Mouse (Mus musculus): ENCODE results near the gene Gnmt.

Gene Gnmt

DNA sequence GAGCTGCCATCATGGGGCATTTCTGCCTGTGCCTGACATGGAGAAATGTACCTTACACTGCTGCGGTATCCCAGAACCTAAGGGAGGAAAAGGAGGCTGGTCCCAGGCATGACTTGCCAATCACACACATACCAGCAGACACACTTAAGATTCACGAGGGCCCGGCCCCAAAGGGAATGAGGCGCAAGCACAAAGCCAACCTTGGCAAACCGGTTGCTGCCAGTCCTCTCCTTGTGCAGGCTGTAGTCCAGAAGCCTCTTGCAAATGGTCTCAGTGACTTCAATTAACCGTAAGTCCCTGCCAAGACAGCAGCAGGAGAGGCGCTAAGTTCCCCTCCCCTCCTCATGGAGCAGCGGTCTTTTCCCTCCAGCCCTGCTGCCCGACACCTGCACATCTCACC, 14.0 kb upstream of the Gnmt start:
- no peak for DNase-seq (ENCODE audit: low spot score)

DNA sequence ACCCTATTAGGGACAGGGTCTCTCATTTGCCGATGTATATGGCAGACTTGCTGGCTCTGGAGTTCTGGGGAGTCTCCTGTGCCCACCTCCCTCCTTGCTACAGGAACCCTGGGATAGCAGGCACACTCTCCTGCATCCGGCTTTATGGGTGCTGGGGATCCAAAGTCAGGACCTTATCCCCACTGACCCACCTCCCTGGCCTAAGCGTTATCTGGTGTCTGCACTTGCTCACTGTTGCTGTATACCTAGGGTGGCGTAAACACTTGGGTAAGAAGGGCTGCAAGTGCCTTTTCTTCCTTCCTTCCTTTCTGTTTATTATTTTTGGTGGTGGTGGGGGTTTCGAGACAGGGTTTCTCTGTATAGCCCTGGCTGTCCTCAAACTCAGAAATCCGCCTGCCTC, 12.3 kb upstream of the Gnmt start:
- no peak for DNase-seq (ENCODE audit: low spot score)

DNA sequence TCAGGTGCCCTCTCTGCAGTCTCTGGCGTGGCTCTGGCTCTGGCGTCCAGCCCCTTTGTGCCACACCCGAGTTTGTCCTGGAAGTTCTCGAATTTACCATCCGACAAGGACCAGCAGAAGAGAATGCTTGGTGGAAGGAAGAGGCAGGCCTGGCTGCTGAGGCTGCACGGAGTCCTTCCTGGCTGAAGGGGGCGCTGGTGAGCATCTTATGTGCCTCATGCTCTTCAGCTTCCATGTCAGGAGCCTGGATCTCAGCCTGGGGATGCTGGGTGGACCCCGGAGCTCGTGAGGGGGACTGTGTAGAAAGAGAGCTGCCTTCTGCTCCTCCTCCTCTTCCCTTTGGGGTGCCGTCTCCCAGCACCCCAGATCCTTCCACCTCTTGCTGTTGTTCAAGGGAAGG, 7.2 kb upstream of the Gnmt start:
- peak; percentile 62 for DNase-seq (ENCODE audit: low spot score)

GRCm38 (mm10) chr17:46735287-46735686, 6.3 kb upstream of the Gnmt start:
- no peak for DNase-seq (ENCODE audit: low spot score)

- no peak for DNase-seq (ENCODE audit: low spot score)
These were observed 5.1 kb upstream of the Gnmt start for GRCm38 (mm10) chr17:46734055-46734454.

DNA sequence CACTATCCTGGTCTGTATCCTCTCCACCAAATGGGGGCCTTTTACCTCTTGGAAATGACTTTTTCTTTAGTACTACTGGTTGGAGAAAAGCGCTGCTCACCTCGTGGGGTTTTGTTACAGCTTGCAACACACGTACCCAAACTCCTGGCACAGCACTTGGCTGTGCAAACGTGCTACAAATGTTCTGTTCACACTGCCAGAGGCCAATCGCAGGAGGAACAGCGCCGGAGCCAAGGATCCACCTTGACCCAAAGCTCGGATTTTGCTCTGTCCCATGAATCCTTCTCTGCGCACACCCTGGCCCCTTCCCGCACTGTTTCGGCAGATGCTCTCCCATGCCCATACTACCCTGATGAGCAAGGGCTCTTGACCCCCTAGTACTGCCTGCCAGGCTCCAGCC, 472 bp downstream of the Gnmt start:
- no peak for DNase-seq (ENCODE audit: low spot score)

- DNase-seq (ENCODE audit: low spot score): peak; percentile 51
These were observed 947 bp downstream of the Gnmt start for GRCm38 (mm10) chr17:46728021-46728420.

DNA sequence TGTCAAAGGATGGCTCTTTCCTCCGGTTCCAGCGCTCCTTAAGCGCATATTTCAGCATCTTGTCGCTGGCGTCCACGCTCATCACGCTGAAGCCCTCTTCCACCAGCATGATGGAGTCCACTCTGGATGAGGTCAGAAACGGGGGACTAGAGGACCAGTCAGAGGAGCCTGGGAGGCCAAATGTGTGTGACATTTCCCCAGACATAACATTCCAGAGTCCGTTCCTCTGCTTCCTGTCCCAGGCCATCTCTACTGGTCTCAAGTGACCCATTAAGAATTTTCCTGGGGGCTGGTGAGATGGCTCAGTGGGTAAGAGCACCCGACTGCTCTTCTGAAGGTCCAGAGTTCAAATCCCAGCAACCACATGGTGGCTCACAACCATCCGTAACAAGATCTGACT, 1.7 kb downstream of the Gnmt start:
- DNase-seq (ENCODE audit: low spot score): no peak

DNA sequence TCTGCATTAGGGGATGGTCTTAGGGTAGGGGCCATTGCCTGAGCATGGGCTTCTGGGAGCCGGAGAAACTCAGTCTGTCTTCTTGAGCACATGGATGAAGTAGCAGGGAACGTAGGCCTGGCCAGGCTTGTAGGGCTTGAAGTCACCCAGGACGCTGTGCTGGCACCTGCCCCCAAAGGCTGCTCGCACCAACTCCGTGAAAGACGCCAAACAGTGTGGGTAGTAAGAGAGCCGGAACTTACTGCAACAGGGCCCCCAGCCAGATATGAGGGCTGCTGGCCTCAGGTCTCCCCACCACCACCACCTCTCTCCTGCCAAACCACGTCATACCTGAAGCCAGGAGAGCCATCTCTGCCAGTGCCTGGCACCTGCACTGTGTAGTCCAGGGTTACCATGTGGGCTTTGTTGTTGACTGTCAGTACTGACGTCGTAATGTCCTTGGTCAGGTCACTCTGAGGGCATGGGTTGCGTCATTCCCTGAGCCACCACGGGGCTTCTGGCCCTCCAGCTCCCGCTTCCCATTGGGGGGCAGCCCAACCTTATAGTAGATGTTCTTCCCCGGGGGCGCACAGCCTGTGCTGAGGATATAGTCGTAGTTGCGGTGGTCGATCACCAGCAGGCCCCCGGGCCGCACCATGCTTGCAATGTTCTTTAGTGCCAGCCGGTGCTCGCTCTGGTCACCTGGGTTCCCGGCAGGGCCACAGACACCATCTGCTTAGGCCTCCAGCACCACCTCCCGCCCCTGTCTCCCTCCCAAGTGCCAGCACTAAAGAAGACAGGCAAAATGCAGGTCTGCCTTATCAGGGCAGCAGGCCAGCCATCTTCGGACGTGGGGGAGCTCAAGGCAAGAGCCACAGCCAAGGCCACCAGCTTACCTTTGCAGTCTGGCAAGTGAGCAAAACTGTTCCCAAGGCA, 3.0 kb downstream of the Gnmt start:
- DNase-seq (ENCODE audit: low spot score): no peak

DNA sequence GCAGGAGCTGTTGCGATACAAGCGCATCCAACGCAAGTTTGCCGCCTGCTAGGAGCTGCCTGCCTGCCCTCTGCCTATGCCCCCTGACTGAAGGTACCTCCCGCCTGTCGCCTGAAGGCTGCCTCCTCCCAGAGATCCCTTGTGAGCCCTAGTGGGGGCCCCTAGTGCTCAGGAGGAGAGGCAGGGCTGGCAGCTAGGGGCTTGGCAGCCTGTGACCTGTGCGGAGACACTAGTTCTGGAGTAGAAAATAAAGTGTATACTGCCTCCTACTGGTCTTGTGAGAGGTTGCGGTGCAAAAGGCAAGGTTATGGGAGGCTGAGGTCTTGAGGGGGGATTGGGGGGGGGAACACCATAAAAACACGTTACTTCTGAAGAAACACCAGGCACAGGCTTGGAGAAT, 3.7 kb downstream of the Gnmt start:
- DNase-seq (ENCODE audit: low spot score): peak; percentile 70

- no peak for DNase-seq (ENCODE audit: low spot score)
These were observed 4.4 kb downstream of the Gnmt start for GRCm38 (mm10) chr17:46724477-46725084.

- DNase-seq (ENCODE audit: low spot score): no peak
These were observed 7.9 kb downstream of the Gnmt start for GRCm38 (mm10) chr17:46721077-46721476.

- DNase-seq (ENCODE audit: low spot score): no peak
These were observed 14.0 kb downstream of the Gnmt start for GRCm38 (mm10) chr17:46714756-46715481.

DNA sequence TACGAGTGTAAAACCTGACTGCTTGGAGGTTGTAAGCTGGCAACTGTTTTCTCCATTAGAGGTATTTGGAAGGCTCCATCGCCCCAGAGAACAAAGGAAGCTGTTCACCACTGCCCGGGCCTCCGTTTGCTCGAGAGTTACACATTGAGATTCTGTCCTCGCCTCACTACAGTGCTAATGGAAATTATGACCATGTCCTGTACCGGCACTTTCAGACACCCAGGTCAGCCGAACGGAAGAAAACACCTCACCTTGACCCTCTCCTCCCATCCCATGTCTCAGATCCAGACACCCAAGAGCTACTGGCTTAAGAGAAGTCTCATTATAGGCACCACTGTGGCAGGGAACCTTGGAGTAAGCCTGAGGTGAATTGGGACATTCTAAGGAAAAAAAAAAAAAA, 15.1 kb downstream of the Gnmt start:
- DNase-seq (ENCODE audit: low spot score): no peak

DNA sequence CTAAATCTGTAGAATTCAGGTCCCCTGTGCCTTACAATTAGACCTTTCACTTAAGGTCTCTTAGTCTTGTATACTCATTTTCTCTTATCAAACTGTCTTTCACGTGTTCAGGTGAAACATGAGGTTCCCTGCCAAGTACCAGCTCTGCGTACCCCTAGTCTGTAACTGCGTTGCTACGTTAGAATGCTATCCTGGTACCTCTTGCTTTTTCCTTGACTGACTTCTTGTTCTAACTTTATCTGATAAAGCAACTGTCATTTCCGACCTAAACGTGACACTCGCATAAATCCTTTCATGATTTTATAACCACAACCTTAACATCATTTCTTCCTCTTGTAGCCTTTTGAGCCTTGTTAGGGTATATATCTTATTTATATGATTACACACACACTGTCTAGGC, 16.5 kb downstream of the Gnmt start:
- DNase-seq (ENCODE audit: low spot score): no peak

- no peak for DNase-seq (ENCODE audit: low spot score)
These were observed 17.2 kb downstream of the Gnmt start for GRCm38 (mm10) chr17:46711612-46712271.

DNA sequence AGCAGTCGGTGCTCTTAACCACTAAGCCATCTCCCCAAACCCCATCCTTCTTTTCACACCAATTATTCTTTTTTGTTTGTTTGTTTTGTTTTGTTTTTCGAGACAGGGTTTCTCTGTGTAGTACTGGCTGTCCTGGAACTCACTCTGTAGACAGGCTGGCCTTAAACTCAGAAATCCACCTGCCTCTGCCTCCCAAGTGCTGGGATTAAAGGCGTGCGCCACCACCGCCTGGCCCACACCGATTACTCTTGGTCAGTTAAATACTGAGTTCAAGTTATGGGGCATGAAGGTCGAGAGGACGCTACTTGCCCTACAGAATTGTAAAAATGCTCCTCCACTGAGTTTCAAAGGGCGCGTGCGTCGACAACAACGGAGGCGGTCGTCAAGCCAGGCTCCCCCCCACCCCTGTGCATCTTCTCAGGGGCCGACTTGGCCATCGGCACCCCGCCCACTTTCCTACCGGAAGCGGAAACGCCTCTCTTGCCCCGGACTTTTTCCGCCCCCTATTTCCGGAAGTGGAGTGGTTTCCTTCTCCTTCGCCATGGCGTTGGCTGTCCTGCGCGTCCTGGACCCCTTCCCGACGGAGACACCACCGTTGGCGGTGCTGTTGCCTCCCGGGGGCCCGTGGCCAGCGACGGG, 17.9 kb downstream of the Gnmt start, which contains the start of gene Pex6:
Gene Pex6, plus strand, starts transcription at position 505 of the 639 bp plus-strand sequence.
- peak; percentile 96 for DNase-seq (ENCODE audit: low spot score)

- DNase-seq (ENCODE audit: low spot score): no peak
These were observed 22.4 kb downstream of the Gnmt start for GRCm38 (mm10) chr17:46706375-46707089.

- peak; percentile 98 for DNase-seq (ENCODE audit: low spot score)
These were observed 23.8 kb downstream of the Gnmt start, which contains the start of gene Ppp2r5d for GRCm38 (mm10) chr17:46704887-46705835. Gene Ppp2r5d (minus strand): TSS chr17:46705111.

Data from embryo, embryonic 10 days (tissue).